Mouse (Mus musculus) left cerebral cortex, postnatal 10 days (tissue): Measurements from ENCODE around the gene Cel. TPM values are rescaled to one million over a fixed set of nuclear protein-coding genes. Genes with fewer than 3 reads are reported as not detected.

Experiments
- microRNA-seq: library from miRNA; unstranded; fragments of <30 nt; microRNA quantifications from one replicate; pipeline ENCODE4 v1.2.0, GENCODE M21; 2022
- total RNA-seq, 2 experiments: library from RNA; stranded (reverse); gene quantifications; 2 replicates each; pipeline ENCODE4 v1.2.3; 2021

Cel gene
- total RNA-seq, 2 experiments from 2014 or later = not detected

Small RNAs within 50 kb of the gene (microRNA-seq; reads per million reads assigned to microRNA genes)
- not detected for gene Gm22824

Other genes with a start within 250 kb of the Cel start
- 10 to 100 TPM; 26.9 to 27.3 TPM for gene Ppp1r26, start 116.6 kb downstream of the Cel start, total RNA-seq
- gene 1700007K13Rik, start 97.1 kb downstream of the Cel start, total RNA-seq = 1 to 10 TPM; 3.2 to 3.5 TPM
- 10 to 100 TPM; 38.8 to 38.9 TPM for gene Mrps2, start 95.3 kb downstream of the Cel start, total RNA-seq
- gene Gbgt1, start 66.5 kb downstream of the Cel start, total RNA-seq = 1 to 10 TPM; 2.4 to 2.7 TPM
- 1 to 10 TPM; 1.8 to 3.1 TPM for gene Gm10134, start 57.3 kb downstream of the Cel start, total RNA-seq
- 100 to 1,000 TPM; 148 to 156 TPM for gene Ralgds, start 50.3 kb downstream of the Cel start, total RNA-seq
- 10 to 100 TPM; 18.6 to 20.2 TPM for gene Gtf3c5, start 20.3 kb upstream of the Cel start, total RNA-seq
- gene Gfi1b, start 58.6 kb upstream of the Cel start, total RNA-seq = not detected
- gene Tsc1, start 77.8 kb upstream of the Cel start, total RNA-seq = 10 to 100 TPM; 42.4 to 43.0 TPM
- under 1 TPM in 1 of 2 experiments, not detected in 1; 0.60 TPM for gene Spaca9, start 136.3 kb upstream of the Cel start, total RNA-seq
- 1 to 10 TPM; 1.2 to 2.0 TPM for gene Ak8, start 136.8 kb upstream of the Cel start, total RNA-seq